Mouse (Mus musculus) forebrain, embryonic 12.5 days (tissue): ENCODE measurements around the gene Olfr575. TPM values are rescaled to one million over a fixed set of nuclear protein-coding genes. Genes with fewer than 3 reads are reported as not detected.

ENCODE experiments used
- ATAC-seq: fragments of 200-750 bp; cut with Nextera tagmentation; 2 replicates; pipeline ENCODE4 v1.8.0; 2017; ENCODE audit warnings: moderate TSS enrichment; ENCODE audit not compliant: low FRiP score
- H3K27ac ChIP-seq: fragments of 300-500 bp; sonication (generic); 2 replicates; pipeline ENCODE4 v1.5.1; 2016; ENCODE audit warnings: mild to moderate bottlenecking
- H3K27me3 ChIP-seq: fragments of 300-500 bp; sonication (generic); 2 replicates; pipeline ENCODE4 v1.6.1; 2016; ENCODE audit warnings: mild to moderate bottlenecking
- H3K36me3 ChIP-seq: fragments of 300-500 bp; sonication (generic); replicated peaks from 2 replicates; pipeline ENCODE4 v1.6.1; 2016; ENCODE audit warnings: mild to moderate bottlenecking
- H3K4me1 ChIP-seq: fragments of 300-500 bp; sonication (generic); 2 replicates; pipeline ENCODE4 v1.6.1; 2016
- H3K4me2 ChIP-seq: fragments of 300-500 bp; sonication (generic); 2 replicates; pipeline ENCODE4 v1.6.1; 2016; ENCODE audit warnings: mild to moderate bottlenecking, moderate library complexity
- H3K4me3 ChIP-seq: fragments of 300-500 bp; sonication (generic); replicated peaks from 2 replicates; pipeline ENCODE4 v1.5.1; 2016; ENCODE audit warnings: mild to moderate bottlenecking
- H3K9ac ChIP-seq: fragments of 300-500 bp; sonication (generic); 2 replicates; pipeline ENCODE4 v1.6.1; 2016; ENCODE audit warnings: mild to moderate bottlenecking
- H3K9me3 ChIP-seq: fragments of 300-500 bp; sonication (generic); 2 replicates; pipeline ENCODE4 v1.6.1; 2016
- WGBS: fragments of 180-500 bp; shearing (Covaris S2); methylation state at CpG from one replicate; pipeline ENCODE4 v1.1.7; 2016; 5-methylcytosine and 5-hydroxymethylcytosine counted together
- polyA plus RNA-seq: library from polyadenylated mRNA; unstranded; fragments of >200 nt; fragmentation: Nextera tagmentation; extraction: Ambion mirVana; gene quantifications from 2 replicates; pipeline ENCODE4 v1.2.1, GENCODE M21; 2016

The Olfr575 gene
- polyA plus RNA-seq, 1 experiment from 2014 or later, result not detected

- no peak within 1 kb of the TSS for H3K27ac ChIP-seq
- H3K4me3 ChIP-seq, result no peak within 1 kb of the TSS
- no peaks in the 10 kb centered on the region for H3K36me3 ChIP-seq
- no peaks in the 10 kb centered on the region for H3K27me3 ChIP-seq
- H3K4me1 ChIP-seq, result no peaks in the 10 kb centered on the region
- H3K4me2 ChIP-seq, result no peak within 1 kb of the TSS
- WGBS, result 55% methylated on average over 4 of the region's 4 CpGs
- H3K9ac ChIP-seq, result no peak within 1 kb of the TSS
- ATAC-seq, result no peak
- H3K9me3 ChIP-seq, result no peaks in the 10 kb centered on the region
Measured at GRCm38 (mm10) chr7:102917032-102917875, 41.3 kb downstream of the Olfr575 start, which contains the start of gene Olfr571. TSS of gene Olfr571 (minus strand) at chr7:102917536.

- Histone ChIP-seq H3K9ac (no peak overlapping the region), H3K27ac (no peak overlapping the region), H3K4me2 (no peak overlapping the region), H3K9me3 (no peaks in the 10 kb centered on the region), H3K4me3 (no peak overlapping the region), H3K36me3 (no peaks in the 10 kb centered on the region), H3K4me1 (no peaks in the 10 kb centered on the region), H3K27me3 (no peaks in the 10 kb centered on the region)
- ATAC-seq, result no peak
- WGBS, result 81% methylated on average over 5 of the region's 5 CpGs
Measured at GRCm38 (mm10) chr7:102916405-102916804, 42.2 kb downstream of the Olfr575 start.

- no peak overlapping the region for H3K27ac ChIP-seq
- ATAC-seq, result no peak
- H3K9ac ChIP-seq, result no peak overlapping the region
- no peak overlapping the region for H3K4me3 ChIP-seq
- H3K4me2 ChIP-seq, result no peak overlapping the region
- H3K4me1 ChIP-seq, result no peaks in the 10 kb centered on the region
- H3K36me3 ChIP-seq, result no peaks in the 10 kb centered on the region
- H3K27me3 ChIP-seq, result no peaks in the 10 kb centered on the region
- 62% methylated on average over 1 of the region's 1 CpGs for WGBS
- no peaks in the 10 kb centered on the region for H3K9me3 ChIP-seq
Measured at GRCm38 (mm10) chr7:102915261-102915660, 43.3 kb downstream of the Olfr575 start.

Other genes starting within 250 kb of the Olfr575 start
- not detected in 2 replicates for gene Olfr33, start 239.7 kb downstream of the Olfr575 start, polyA plus RNA-seq
- not detected in 2 replicates for gene Olfr559, start 231.3 kb downstream of the Olfr575 start, polyA plus RNA-seq
- not detected in 2 replicates for gene Olfr560, start 199.4 kb downstream of the Olfr575 start, polyA plus RNA-seq
- 0.10 TPM in 1 of 2 replicates, not detected in the other for gene Olfr78, start 199.3 kb downstream of the Olfr575 start, polyA plus RNA-seq
- not detected in 2 replicates for gene Olfr561, start 187.6 kb downstream of the Olfr575 start, polyA plus RNA-seq
- gene Olfr564, start 155.3 kb downstream of the Olfr575 start, polyA plus RNA-seq, result not detected in 2 replicates
- gene Olfr566, start 100.0 kb downstream of the Olfr575 start, polyA plus RNA-seq, result not detected in 2 replicates
- not detected in 2 replicates for gene Olfr568, start 81.7 kb downstream of the Olfr575 start, polyA plus RNA-seq
- gene Olfr569, start 67.9 kb downstream of the Olfr575 start, polyA plus RNA-seq, result not detected in 2 replicates
- not detected in 2 replicates for gene Olfr570, start 64.2 kb downstream of the Olfr575 start, polyA plus RNA-seq
- gene Olfr571, start 41.2 kb downstream of the Olfr575 start, polyA plus RNA-seq, result 0.12 and 0.13 TPM in 2 replicates
- gene Olfr572, start 34.4 kb downstream of the Olfr575 start, polyA plus RNA-seq, result not detected in 2 replicates
- gene Olfr573-ps1, start 16.2 kb downstream of the Olfr575 start, polyA plus RNA-seq, result not detected in 2 replicates
- gene Olfr574, start 10.3 kb downstream of the Olfr575 start, polyA plus RNA-seq, result not detected in 2 replicates
- not detected in 2 replicates for gene Olfr576, start 3.9 kb upstream of the Olfr575 start, polyA plus RNA-seq
- gene Olfr577, start 17.2 kb upstream of the Olfr575 start, polyA plus RNA-seq, result not detected in 2 replicates
- not detected in 2 replicates for gene Olfr578, start 30.5 kb upstream of the Olfr575 start, polyA plus RNA-seq
- gene Olfr582, start 79.2 kb upstream of the Olfr575 start, polyA plus RNA-seq, result not detected in 2 replicates
- not detected in 2 replicates for gene Olfr583, start 92.5 kb upstream of the Olfr575 start, polyA plus RNA-seq
- gene Olfr584, start 123.1 kb upstream of the Olfr575 start, polyA plus RNA-seq, result not detected in 2 replicates
- gene Olfr585, start 138.9 kb upstream of the Olfr575 start, polyA plus RNA-seq, result not detected in 2 replicates
- gene Olfr586, start 166.9 kb upstream of the Olfr575 start, polyA plus RNA-seq, result not detected in 2 replicates
- not detected in 2 replicates for gene Olfr588-ps1, start 182.1 kb upstream of the Olfr575 start, polyA plus RNA-seq
- not detected in 2 replicates for gene Olfr589, start 197.6 kb upstream of the Olfr575 start, polyA plus RNA-seq
- not detected in 2 replicates for gene Olfr591, start 219.6 kb upstream of the Olfr575 start, polyA plus RNA-seq
- not detected in 2 replicates for gene Olfr592, start 226.0 kb upstream of the Olfr575 start, polyA plus RNA-seq